ENCODE assay signal across 33 mouse cellular contexts in genomic region chr16:24236511-24236910, GRCm38 (mm10).
DNase-seq lines count a peak whose midpoint lies in the region; ATAC-seq and TF ChIP-seq lines count a peak whose summit lies in the region.
"Had no signal": no experiment of that assay in that cellular context is flagged by ENCODE, and none has a peak within 500 bp of the region (broad histone marks: within the 10 kb centered on the region; RNA-seq: fewer than 3 reads in every experiment).

No protein-coding gene starts in this region.

- WGBS in embryonic facial prominence, embryonic 11.5 days, result 73% methylated on average over 3 of the region's 3 CpGs
- WGBS in embryonic facial prominence, embryonic 10.5 days, result 73% methylated on average over 3 of the region's 3 CpGs
- 89% methylated on average over 3 of the region's 3 CpGs for WGBS in thymus, adult 2 months

- ATAC-seq in embryonic facial prominence, embryonic 11.5 days (replicated peaks; ENCODE audit: insufficient number of reproducible peaks, low FRiP score, low TSS enrichment, low read depth), result no peak
- ATAC-seq: forebrain, postnatal 0 days; midbrain, embryonic 15.5 days; Patski had no signal

- no peak for TF ChIP-seq CTCF in thymus, adult 2 months (IDR thresholded peaks at IDR 0.05; ENCODE audit: borderline replicate concordance, control insufficient read depth, extremely low read depth, insufficient read depth, low read length, poor library complexity)
- TF ChIP-seq CTCF in left cerebral cortex, adult 2 months (IDR thresholded peaks at IDR 0.05), result no peak

- H3K9me3 ChIP-seq in embryonic facial prominence, embryonic 11.5 days (replicated peaks; ENCODE audit: control insufficient read depth, low read length), result no peaks in the 10 kb centered on the region
- no peaks in the 10 kb centered on the region for H3K9me3 ChIP-seq in embryonic facial prominence, embryonic 10.5 days
- H3K9me3 ChIP-seq: embryonic facial prominence, embryonic 13.5 days; forebrain, embryonic 12.5 days; hindbrain, embryonic 13.5 days; kidney, embryonic 15.5 days; limb, embryonic 13.5 days; midbrain, embryonic 10.5 days; midbrain, embryonic 15.5 days; neural tube, embryonic 15.5 days had no signal

- H3K4me3 ChIP-seq in embryonic facial prominence, embryonic 11.5 days (ENCODE audit: low read depth, low read length), result no peak overlapping the region
- H3K4me3 ChIP-seq in embryonic facial prominence, embryonic 10.5 days, result no peak overlapping the region
- no peak overlapping the region for H3K4me3 ChIP-seq in thymus, adult 2 months (ENCODE audit: control insufficient read depth, insufficient read depth, low read length)
- H3K4me3 ChIP-seq in left cerebral cortex, adult 2 months, result no peak overlapping the region
- H3K4me3 ChIP-seq: embryonic facial prominence, embryonic 13.5 days; forebrain, embryonic 12.5 days; hindbrain, embryonic 13.5 days; kidney, embryonic 15.5 days; limb, embryonic 13.5 days; midbrain, embryonic 10.5 days; midbrain, embryonic 15.5 days; neural tube, embryonic 15.5 days had no signal

- TF ChIP-seq POLR2A in thymus, adult 2 months (IDR thresholded peaks at IDR 0.05; ENCODE audit: control insufficient read depth, extremely low read depth, insufficient read depth, low read length, poor library complexity), result no peak

- H3K36me3 ChIP-seq in embryonic facial prominence, embryonic 11.5 days (replicated peaks; ENCODE audit: control insufficient read depth, insufficient read depth, low read depth, low read length), result no peaks in the 10 kb centered on the region
- H3K36me3 ChIP-seq in embryonic facial prominence, embryonic 10.5 days (replicated peaks), result no peaks in the 10 kb centered on the region
- H3K36me3 ChIP-seq in thymus, adult 2 months (ENCODE audit: control insufficient read depth, insufficient read depth, low read length), result no peaks in the 10 kb centered on the region
- H3K36me3 ChIP-seq: embryonic facial prominence, embryonic 13.5 days; forebrain, embryonic 12.5 days; hindbrain, embryonic 13.5 days; kidney, embryonic 15.5 days; limb, embryonic 13.5 days; midbrain, embryonic 10.5 days; midbrain, embryonic 15.5 days; neural tube, embryonic 15.5 days had no signal

- H3K9ac ChIP-seq in embryonic facial prominence, embryonic 11.5 days (replicated peaks; ENCODE audit: low read length), result no peak overlapping the region
- H3K9ac ChIP-seq: embryonic facial prominence, embryonic 13.5 days; forebrain, embryonic 12.5 days; forebrain, postnatal 0 days; hindbrain, embryonic 13.5 days; kidney, embryonic 15.5 days; limb, embryonic 13.5 days; liver, embryonic 14.5 days; midbrain, embryonic 15.5 days; neural tube, embryonic 15.5 days had no signal

- H3K4me2 ChIP-seq in embryonic facial prominence, embryonic 11.5 days (ENCODE audit: low read depth, low read length), result no peak overlapping the region
- H3K4me2 ChIP-seq: embryonic facial prominence, embryonic 13.5 days; forebrain, embryonic 12.5 days; heart, embryonic 11.5 days; hindbrain, embryonic 13.5 days; kidney, embryonic 15.5 days; limb, embryonic 13.5 days; midbrain, embryonic 15.5 days; neural tube, embryonic 15.5 days had no signal

- no peaks in the 10 kb centered on the region for H3K27me3 ChIP-seq in embryonic facial prominence, embryonic 11.5 days (ENCODE audit: control insufficient read depth, insufficient read depth, low read length)
- no peaks in the 10 kb centered on the region for H3K27me3 ChIP-seq in embryonic facial prominence, embryonic 10.5 days (replicated peaks; ENCODE audit: low read depth, poor library complexity, severe bottlenecking)
- H3K27me3 ChIP-seq in thymus, adult 2 months (ENCODE audit: control insufficient read depth, insufficient read depth, low read length), result no peaks in the 10 kb centered on the region
- H3K27me3 ChIP-seq: embryonic facial prominence, embryonic 13.5 days; forebrain, embryonic 12.5 days; hindbrain, embryonic 13.5 days; kidney, embryonic 15.5 days; limb, embryonic 13.5 days; midbrain, embryonic 15.5 days; neural tube, embryonic 15.5 days; Patski had no signal

- intact Hi-C loops in left cerebral cortex, adult 2 months (cut with DNase I), result no loop called here

- H3K4me1 ChIP-seq in embryonic facial prominence, embryonic 11.5 days (ENCODE audit: control insufficient read depth, insufficient read depth, low read length), result no peaks in the 10 kb centered on the region
- peaks cover 8% of the 10 kb centered on the region; the same call in 1 of the 2 replicates for H3K4me1 ChIP-seq in embryonic facial prominence, embryonic 10.5 days
- peaks cover 38% of the 10 kb centered on the region for H3K4me1 ChIP-seq in thymus, adult 2 months (replicated peaks; ENCODE audit: control insufficient read depth, insufficient read depth, low read length)
- H3K4me1 ChIP-seq: forebrain, embryonic 12.5 days; hindbrain, embryonic 13.5 days; midbrain, embryonic 10.5 days; midbrain, embryonic 15.5 days; neural tube, embryonic 15.5 days had no signal

- H3K27ac ChIP-seq in embryonic facial prominence, embryonic 11.5 days (replicated peaks; ENCODE audit: low read depth, low read length), result no peak overlapping the region
- no peak overlapping the region for H3K27ac ChIP-seq in embryonic facial prominence, embryonic 10.5 days (replicated peaks)
- H3K27ac ChIP-seq in thymus, adult 2 months (ENCODE audit: control insufficient read depth, insufficient read depth, low read length), result no peak overlapping the region
- no peak overlapping the region for H3K27ac ChIP-seq in left cerebral cortex, adult 2 months
- H3K27ac ChIP-seq: embryonic facial prominence, embryonic 13.5 days; forebrain, embryonic 12.5 days; hindbrain, embryonic 13.5 days; kidney, embryonic 15.5 days; limb, embryonic 13.5 days; liver, embryonic 14.5 days; midbrain, embryonic 10.5 days; midbrain, embryonic 15.5 days; neural tube, embryonic 15.5 days had no signal

- peak; percentile 14 for DNase-seq in embryonic facial prominence, embryonic 11.5 days (ENCODE audit: low spot score)
- DNase-seq in embryonic facial prominence, embryonic 10.5 days (ENCODE audit: low spot score), result no peak
- peak; percentile 6 for DNase-seq in thymus, postnatal 4 days
- DNase-seq in thymus, adult 2 months, result no peak
- DNase-seq in R1 (ENCODE audit: low read depth, low spot score), result peak; percentile 69
- DNase-seq in skeletal muscle tissue, adult 2 months (ENCODE audit: low read depth, low spot score), result peak; percentile 18
- no peak for DNase-seq in left cerebral cortex, adult 2 months (ENCODE audit: extremely low spot score in 1 of 2, low spot score in 2 of 2)
- DNase-seq in frontal cortex, postnatal 36 days (ENCODE audit: low spot score in 2 of 2), result no peak
- DNase-seq: adrenal gland, adult 2 months; adrenal gland, postnatal 36 days; cerebellum, adult 8-10 months; cerebellum, postnatal 25 days; forebrain, postnatal 0 days; gastrocnemius, postnatal 36 days; heart, adult 18-20 months; heart, postnatal 36 days; lung, adult 2 months; lung, postnatal 14 days; retina, postnatal 1 day; right cerebral cortex, postnatal 25 days; spleen, adult 18-20 months; thymus, postnatal 25 days had no signal

Comparison
In these comparisons a context has a peak if more than half of its experiments do, and no peak if none do; other contexts are left out.
1. DNase-seq: peak in embryonic facial prominence, embryonic 11.5 days (single experiment), thymus, postnatal 4 days (single experiment), R1 (single experiment) and skeletal muscle tissue, adult 2 months (single experiment); none in embryonic facial prominence, embryonic 10.5 days (single experiment), thymus, adult 2 months (single experiment), left cerebral cortex, adult 2 months (0 of 2) and frontal cortex, postnatal 36 days (0 of 2).